Mouse (Mus musculus): ENCODE measurements around the gene Bcl2a1d. TPM values are rescaled to one million over a fixed set of nuclear protein-coding genes. Genes with fewer than 3 reads are reported as not detected.
"Not testable (repeated sequence)": the region's sequence is repeated elsewhere in the genome, so short reads cannot be mapped to it uniquely, and the experiment has no call there.

The Bcl2a1d gene
- polyA plus RNA-seq, 1 experiment: 0.12 TPM

DNA sequence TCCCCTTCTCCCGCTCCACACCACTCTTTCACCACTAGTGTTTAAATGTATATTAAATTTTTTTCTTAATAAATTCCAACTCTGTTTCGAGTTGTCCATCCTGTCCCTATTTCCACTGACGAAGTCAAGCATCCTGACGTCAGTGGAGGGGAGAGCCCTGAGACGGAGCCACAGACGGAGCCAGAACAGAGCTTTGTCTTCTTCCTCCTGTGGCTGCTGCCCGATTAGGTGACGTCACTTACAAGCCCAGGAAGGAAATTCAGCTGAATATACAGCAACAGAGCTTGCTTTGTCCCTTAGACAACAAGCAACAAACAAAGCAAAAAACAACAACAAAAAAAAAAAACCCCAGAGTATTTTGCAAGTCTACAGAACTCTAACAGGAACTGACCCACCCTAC lies 26.6 kb downstream of the Bcl2a1d start:
- not testable (repeated sequence) for DNase-seq (ENCODE audit: extremely low spot score in 1 of 2, low spot score in 1 of 2)

DNA sequence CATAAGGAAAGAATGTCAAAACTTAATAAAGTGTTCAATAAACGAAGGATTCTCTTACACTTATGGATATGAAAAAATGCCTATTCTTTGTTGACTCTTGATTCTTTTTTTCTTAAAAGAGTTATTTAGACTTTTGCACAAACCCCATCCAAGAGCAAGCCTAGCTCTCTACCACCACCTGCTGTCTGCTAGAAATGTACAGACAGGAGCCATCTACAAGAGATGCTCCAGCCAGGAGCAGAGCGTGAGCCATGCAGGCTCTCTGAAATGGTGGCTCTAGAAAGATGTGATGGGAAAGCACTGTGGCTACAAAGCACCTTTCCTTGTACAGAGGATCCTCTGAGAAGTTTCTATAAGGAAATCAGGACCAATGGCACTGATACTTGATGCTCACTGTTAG lies 33.0 kb downstream of the Bcl2a1d start:
- DNase-seq (ENCODE audit: extremely low spot score in 1 of 2, low spot score in 1 of 2): not testable (repeated sequence)

DNA sequence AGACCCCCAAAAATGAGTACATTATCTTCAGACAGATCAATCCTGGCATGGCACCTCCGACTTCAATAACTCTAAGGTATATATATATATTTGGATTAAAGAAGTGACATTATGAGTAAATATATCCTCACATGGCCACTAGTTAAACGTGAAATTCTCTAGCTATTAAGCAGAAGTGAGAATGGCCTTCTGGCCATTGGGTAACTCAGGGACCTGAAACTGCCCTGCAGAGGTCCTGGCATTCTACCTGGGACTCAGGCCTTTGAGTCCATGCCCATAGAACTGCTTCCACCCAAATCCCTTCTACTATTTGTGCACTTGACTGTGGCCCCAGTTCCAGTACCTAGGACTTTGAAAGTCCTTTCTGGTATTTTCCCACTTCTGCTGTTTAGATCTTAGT lies 40.4 kb downstream of the Bcl2a1d start:
- DNase-seq (ENCODE audit: extremely low spot score in 1 of 2, low spot score in 1 of 2): not testable (repeated sequence)

DNA sequence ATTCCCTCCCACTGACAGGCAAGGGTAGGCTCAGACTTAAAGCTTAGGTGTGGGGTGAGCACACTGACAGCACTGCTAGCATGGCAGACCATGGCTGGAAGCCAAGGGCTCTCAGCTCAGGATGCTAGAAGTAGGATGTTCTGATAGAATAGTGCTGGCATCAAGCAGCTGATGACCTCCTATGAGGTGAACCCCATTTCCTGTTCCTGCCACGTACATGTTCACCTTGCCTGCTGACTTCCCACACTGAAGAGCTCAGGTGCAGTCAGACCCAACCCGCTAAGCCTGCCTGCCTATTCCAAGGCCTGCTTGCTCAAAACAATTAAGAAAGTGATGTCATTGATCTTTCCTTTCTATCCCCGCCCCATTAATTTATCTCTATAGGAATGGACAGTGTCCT lies 42.3 kb downstream of the Bcl2a1d start:
- not testable (repeated sequence) for DNase-seq (ENCODE audit: extremely low spot score in 1 of 2, low spot score in 1 of 2)

DNA sequence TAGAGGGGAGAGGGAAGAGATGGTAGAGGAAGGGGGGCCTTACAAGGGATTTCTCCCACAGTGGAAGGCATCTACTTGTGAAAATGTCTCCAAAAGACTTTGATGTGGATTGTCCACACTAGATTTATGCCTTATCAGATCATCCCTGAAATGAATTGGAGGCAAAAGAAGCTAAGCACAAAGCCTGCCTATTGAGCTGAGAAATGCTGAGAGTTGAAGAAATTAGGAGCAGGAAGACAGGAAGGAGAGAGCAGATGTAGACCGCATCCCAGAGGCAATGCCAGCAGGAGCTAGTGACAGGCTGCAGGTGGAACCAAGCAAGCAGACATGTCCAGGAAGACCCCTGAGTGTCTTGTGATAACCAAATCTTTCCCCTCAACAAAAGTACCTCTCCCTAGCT lies 45.0 kb downstream of the Bcl2a1d start:
- not testable (repeated sequence) for DNase-seq (ENCODE audit: extremely low spot score in 1 of 2, low spot score in 1 of 2)

Other genes with a start within 250 kb of the Bcl2a1d start
- gene Syncrip, start 249.3 kb downstream of the Bcl2a1d start, polyA plus RNA-seq (2012; rRNA removed): 33.5 and 33.6 TPM in 2 replicates
- gene Zfp949, start 183.9 kb downstream of the Bcl2a1d start, polyA plus RNA-seq (2012; rRNA removed): 16.4 and 19.2 TPM in 2 replicates
- 0.78 and 1.2 TPM in 2 replicates for gene Trim43a, start 151.0 kb downstream of the Bcl2a1d start, polyA plus RNA-seq (2012; rRNA removed)
- 38.5 and 41.0 TPM in 2 replicates for gene Mthfsl, start 11.6 kb downstream of the Bcl2a1d start, polyA plus RNA-seq (2012; rRNA removed)
- not detected in 2 replicates for gene Trim43c, start 107.2 kb upstream of the Bcl2a1d start, polyA plus RNA-seq (2012; rRNA removed)
- 0.34 and 0.40 TPM in 2 replicates for gene Bcl2a1a, start 225.0 kb upstream of the Bcl2a1d start, polyA plus RNA-seq (2012; rRNA removed)